Mouse (Mus musculus) left cerebral cortex, adult 9 months (tissue): ENCODE measurements around the gene Tssk6.
A peak's percentile ranks its signal among the peaks of the same experiment; 100 is the strongest.

Experiments
- DNase-seq, 2 experiments: peaks; one replicate each; pipeline ENCODE4 v3.0.0; 2022; ENCODE audit warnings: low spot score in 2 of 2

The Tssk6 gene

DNA sequence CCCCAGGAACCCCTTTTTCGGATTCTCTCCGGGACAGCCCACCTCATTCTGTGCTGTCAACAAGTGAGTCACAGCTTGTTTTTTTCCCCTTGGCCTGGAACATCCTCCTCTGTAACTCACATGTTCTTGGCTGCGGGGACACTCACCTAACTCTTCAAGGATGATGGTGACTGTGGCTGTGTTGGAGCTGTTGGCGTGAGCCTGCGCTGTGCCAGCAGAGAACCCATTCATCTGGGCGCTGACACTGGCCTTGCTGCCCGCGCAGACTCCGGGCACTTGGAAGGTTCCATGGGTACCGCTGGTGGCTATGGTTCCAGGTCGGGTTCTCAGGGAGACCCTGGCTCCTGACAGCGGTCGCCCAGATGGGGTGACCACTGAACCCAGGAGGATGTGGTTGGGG is 17.8 kb upstream of the Tssk6 start:
- no peak for DNase-seq

DNA sequence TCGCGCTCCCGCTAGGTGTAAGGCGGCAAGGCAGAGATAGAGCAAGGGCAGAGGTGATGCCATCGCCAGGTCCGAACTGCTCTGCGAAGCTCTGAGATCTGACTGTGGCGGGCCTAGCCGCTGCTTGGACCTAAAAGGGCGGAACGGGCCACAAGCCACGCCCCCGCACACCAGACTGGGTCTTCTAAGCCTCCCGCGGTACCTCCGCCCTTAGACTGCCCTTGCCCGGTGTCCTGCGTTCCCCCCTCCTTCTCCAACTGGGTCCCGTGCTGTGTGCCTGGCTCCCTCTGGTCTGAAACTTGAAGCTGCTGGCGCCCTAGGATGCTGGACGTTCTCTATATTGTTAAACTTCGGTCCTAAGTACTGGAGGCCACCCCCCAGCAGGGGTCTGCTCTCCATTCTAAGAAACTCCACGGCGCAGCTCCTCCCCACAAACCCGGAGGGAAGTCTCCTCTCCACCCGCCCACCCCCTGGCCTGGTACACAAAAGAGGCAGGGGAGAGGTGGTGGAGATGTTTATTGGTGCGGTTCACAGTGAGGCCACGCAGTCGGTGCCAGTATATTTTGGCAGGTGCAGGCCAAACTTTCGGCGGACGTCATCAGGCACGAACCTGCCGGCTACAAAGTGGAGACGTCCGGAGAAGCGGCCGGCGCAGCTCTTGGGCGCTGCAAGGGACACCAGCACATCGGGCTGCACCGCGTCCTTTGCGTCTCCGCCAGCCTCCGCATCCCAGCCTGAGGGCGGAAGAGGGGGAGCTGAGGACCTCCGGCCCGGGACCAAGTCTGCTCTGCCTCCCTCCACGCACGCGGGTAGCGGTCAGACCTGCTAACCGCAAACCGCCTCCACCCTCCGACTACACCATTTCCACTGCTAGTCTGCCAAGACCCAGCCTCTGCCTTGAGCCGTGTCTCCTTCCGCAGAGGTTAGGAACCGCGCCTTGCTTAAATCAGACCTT is 14.4 kb upstream of the Tssk6 start, which contains the start of gene Cilp2:
Gene Cilp2 (minus strand): TSS at position 399 of the 955 bp plus-strand sequence.
- DNase-seq = no peak

DNA sequence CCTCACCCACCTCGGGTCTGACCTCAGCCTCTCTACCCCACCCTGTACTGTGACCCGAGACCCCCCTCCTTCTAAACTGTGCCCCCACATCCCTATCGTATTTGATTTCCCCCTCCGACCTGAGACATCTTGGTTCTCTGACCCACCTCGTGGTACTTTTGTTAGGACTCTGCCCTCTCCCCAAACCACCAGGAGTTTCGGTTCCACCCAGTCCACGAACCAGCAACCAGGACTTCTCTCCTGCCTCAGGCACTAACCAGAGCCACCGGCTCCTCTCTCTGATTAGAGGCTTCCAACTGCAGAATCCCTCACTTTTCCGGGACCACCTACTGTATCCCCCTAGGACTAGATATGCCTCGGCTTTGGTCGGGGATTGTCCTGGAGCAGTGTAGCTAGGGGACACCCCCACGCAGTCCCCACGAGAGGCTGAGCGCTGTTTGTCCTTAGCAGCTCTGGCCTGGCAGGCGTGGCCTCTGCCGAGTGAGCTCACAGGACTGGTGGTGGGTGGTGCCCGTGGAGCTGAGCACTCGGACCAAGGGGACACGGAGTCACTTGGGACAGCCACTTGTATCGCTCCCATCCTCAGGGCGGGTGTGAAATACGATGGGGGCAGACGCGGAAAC is 13.6 kb upstream of the Tssk6 start:
- no peak for DNase-seq

DNA sequence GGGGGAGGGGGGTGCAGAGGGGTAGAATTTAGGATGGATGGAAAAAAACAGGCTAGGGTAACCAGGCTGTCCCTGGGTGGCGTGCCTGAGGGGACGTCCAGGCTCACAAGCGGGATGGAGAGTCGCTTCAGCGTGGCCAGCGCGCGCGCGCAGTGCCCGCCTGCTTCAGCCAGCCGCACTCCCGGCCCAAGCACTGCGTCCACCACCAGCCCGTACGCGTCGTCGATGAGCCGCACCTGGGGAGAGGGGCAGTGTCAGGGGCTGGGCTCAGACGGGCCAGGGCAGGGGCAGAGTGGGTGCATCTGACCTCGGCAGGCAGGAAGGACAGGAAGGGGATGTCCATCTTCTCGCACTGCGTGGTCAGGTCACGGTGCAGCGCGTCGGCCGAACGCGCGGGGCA is 13.1 kb upstream of the Tssk6 start:
- no peak for DNase-seq

DNA sequence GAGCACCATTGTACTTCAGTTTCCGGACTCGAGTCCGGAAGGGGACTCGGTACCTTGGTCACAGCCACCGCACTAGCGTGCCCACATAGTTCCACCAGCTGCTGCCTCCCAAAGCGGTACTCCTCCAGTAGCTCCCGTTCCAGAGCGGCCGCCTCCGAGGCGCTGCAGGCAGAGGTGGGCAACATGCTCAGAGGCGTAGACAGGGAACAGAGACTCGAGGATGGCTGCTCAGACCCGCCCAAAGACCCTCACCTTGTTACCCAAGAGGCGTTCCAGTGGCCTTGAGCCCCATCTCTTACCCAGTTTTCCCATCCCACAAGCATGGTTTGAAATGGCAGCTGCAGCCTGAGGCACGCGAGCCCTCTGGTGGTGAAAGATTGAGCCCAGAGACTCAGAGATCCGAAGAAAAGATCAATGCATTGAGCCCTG is 11.2 kb upstream of the Tssk6 start:
- peak in 1 of 2 experiments; percentile 76 for DNase-seq

DNA sequence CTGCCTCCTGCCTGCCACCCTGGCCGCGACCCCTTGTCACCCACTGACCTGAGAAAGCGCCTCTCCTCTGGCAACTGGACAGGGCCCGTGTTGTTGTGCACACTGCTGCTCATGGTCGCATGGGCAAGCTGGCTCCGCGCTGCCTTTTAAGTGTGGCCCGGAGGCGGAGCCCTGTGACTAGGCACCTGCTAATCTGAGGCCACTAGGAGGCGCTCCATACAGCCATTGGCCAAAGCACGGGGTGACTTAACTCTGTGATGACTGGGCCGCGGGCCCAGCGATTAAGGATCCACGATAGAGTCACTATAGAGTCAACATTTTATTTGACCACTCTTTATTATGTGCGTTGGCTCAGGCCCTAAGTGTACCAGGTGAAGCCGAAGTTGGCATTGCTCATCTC is 8.1 kb upstream of the Tssk6 start:
- peak in 1 of 2 experiments; percentile 62 for DNase-seq

DNA sequence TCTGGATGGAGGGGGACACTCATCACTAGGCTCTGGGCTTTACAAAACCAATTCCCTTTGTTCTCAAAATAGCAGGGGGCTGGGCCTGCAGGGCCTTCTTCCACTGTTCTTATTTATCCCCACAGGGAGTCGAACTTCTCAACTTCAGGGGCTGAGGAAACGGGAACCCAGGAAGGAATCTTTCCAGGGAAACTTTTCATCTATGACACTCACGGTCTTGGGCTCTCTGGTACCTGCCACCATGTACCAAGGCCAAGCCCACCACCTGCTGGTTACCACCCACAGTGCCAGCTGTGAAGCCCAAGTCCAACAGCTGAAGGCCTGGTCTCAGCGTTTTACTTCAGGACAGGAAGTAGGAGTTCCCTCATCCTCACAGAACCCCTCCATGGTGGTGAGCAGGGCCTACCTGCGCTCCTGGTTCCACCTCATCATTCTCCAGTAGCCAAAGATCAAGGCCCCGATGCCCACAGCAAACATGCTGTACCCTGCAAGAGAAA is 7.1 kb upstream of the Tssk6 start:
- no peak for DNase-seq

DNA sequence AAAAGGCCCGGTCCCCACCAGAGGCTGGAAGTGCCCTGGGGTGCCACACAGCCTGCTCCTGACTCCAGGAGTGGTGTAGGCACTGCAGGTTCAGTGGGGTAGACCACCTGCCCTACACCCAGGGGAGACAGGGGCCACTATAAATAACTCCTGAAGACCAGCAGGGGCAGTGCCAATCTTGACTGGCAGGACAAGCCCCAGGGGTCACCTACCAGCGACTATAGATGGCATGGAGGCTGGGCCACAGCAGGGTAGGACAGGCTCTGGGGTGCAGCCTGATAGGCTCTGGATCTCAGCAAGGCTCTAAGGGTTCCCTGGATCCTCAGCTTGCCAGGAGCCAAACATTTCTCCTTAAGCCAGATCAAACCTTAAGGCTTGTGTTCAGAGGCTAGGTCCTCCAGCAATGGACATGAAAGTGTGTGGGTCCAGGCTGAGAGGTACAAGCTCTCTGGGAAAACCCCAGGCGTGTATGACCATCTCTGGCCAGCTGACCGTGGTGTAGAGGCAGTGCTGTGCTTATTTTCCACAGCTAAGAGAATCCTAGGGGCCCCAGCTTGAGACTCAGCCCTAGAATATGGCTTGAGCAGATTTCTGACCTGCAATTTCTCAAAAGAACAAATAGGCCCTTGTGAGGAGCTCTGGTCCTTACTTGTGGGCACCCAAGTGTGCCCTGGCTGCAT is 6.1 kb upstream of the Tssk6 start:
- DNase-seq = no peak

DNA sequence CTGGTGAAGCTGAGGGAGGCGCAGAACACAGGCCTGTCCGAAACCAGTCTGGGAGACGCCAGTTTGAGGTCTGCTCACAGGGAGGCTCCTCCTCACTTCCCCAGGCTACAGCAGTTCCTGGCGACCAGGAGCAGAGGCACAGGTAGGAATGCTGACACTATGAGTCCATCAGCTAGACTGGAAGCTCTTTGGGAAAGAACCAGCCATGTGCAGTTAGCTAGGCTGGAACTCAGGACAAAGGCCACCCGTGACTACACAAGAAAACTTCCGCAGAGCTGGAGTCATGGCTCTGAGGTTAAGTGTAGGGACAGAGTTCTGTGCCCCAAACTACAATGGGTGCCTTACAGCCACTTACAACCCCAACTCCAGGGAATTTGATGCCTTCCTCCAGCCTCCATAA is 4.1 kb upstream of the Tssk6 start:
- DNase-seq = no peak

DNA sequence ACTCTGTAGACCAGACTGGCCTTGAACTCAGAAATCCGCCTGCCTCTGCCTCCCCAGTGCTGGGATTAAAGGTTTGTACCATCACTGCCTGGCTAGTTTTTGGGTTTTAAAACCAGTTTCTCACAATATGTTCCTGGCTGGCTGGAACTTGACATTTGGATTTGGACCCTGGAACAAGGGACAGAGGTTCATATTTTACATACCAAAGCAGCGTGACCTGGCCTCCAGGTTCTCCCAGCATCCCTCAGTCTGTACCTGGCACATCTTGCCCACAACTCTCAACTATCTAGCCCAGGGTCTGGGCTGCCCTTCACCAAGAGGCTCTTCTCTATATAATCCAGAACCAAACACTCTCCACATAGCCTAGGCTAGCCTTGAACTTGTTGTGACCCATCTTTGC is 2.1 kb upstream of the Tssk6 start:
- DNase-seq = no peak

DNA sequence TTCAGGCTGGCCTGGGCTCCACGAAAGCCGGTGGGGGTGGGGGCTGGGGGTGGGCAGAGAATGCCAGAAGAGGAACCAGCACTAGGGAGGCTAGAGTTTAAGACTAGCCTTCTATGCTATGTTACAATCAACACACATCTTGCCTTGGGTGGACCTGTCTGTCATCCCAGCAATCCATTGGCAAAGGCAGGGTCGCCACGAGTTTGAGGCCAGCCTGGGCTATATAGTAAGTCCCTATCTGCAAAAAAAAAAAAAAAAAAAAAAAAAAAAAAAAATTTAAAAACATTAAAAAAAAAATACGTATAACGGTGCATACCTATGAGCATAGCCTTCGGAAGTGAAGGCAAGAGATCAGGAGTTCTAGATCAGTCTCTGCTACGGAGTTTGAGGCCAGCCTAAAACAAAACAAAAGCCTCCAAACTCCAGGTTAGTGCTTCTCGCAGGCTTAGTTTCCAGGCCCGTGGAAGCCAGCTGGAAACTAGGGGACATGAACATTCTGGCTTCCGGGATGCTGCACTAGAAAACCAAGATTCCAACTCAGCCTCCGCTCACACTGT is 1.0 kb upstream of the Tssk6 start:
- no peak for DNase-seq

DNA sequence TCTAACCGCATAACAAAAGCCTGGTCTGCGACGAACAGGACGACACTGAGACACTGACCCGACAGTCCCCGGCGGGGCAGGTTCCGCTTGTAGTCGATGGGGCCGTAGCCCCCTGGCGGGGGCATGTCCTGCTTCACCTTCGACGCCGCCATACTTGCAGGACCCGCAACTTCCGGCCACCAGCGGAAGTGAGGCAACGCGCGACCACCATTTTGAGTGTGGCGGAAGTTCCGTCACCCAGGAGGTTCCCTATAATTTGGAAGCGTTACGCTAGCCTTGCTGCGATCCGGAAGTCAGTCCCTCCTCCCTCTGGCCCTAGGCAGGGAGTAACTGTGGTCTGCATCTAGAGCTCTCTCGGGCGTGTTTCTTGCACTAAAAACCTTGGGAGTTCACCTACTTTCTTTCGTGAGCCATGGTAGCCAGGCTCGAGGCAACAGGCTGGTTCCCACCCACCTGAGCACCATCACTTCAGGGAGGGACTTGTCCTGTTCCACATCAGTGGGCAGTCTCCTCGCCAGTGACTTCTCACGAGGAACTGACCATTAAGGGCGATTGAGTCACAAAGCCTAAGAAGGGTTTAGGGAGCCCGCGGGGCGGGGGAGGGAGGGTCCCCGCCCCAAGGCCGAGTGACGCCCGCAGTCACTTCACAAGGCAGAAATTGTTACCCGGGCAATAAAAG is 361 bp upstream of the Tssk6 start:
- DNase-seq = peak; percentile 90 to 98

DNA sequence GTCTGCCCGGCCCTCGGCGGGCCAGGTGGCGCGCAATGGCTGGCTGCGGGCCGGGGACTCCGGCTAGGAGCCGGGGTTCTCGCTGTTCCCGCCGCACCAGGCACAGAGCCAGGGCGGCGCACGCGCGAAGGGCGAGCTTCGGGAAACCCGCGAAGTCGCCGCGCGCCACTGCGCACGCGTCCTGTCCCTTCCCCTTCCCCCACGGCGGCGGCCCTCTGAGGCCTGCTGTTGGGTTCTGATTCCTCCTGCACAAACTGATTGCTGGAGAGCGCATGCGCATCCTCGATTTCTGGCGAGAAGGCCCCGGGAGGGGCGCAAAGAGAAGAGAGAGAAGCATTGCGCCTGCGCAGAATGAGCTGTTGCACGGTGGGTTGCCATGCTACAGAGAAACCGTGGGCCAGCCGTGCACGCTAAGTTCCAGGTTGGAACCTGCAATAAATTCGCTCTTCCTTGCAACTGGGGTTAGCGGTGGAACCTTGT is 1.1 kb downstream of the Tssk6 start:
- DNase-seq = peak; percentile 99

DNA sequence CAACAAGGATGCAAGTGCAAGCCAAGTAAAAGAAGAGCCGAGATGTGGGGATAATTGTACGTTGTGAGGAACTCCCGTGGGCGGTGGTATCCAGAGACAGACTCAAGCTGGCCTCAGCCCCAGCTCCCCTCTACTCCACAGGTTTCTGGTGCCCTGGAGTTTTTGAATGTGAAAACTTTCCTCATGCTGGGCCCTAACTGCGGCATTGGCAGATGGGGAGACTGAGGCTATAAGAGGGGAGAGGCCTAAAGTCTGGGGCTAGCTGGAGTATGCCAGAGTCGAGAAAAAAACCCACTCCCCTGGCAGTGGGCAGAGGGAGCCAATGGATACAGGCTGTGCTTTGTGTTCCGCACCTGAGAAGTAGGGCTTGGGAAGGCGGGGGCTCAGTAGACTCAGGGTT is 2.1 kb downstream of the Tssk6 start:
- DNase-seq = no peak

DNA sequence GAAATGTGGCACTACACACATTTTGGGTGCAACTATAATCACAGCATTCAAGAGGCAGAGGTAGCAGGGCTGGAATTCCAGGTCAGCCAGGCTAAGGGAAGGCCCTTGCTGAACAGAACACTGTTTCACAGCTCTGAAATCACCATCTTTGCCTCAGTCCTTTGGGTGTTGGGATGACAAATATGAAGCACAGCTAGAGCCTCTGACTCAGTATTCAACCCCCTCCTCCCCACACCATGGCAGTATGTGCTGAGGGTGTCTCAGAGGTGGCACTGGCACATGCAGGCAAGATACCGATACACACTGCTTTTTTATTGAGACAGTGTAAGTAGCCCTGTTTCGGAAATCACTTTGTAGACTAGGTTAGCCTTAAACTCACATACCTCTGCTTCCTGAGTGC is 4.3 kb downstream of the Tssk6 start:
- no peak for DNase-seq

DNA sequence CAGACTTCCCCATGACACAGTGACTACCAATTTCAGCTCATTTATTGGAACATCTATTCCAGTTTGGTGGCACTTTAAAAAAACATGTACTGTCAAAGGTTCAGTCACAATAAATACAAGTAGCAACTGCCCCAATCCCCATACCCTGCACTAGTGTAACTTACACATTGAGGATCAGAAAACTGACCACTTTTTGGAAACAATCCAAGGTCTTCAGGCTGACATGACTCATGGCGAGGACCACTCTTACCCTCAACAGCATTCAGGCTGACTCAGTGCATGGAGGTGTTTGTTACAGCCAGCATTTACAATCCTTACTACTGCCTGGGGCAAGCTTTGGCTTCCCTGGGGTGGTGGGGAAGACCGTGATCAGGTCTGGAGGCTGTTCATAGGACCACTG is 5.1 kb downstream of the Tssk6 start:
- DNase-seq = no peak

DNA sequence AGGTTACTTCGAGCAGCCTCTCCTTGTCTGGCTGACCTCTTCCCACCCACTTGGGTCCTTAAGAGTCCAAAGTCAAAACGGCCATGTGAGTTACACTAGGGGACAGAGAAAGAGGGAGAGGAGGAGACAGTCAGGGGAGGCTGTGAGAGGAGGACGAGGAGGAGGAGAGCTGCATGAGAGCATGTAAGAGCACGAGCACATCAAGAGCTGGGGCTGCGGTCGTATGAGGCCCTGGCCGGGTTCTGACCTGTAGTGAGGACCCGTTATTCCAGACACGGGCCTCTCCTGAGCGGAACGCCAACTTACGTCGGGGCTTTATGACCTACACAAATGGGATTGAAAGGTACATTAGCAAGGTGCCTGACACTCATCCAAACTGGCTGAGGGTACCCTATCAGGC is 9.9 kb downstream of the Tssk6 start:
- DNase-seq = no peak

DNA sequence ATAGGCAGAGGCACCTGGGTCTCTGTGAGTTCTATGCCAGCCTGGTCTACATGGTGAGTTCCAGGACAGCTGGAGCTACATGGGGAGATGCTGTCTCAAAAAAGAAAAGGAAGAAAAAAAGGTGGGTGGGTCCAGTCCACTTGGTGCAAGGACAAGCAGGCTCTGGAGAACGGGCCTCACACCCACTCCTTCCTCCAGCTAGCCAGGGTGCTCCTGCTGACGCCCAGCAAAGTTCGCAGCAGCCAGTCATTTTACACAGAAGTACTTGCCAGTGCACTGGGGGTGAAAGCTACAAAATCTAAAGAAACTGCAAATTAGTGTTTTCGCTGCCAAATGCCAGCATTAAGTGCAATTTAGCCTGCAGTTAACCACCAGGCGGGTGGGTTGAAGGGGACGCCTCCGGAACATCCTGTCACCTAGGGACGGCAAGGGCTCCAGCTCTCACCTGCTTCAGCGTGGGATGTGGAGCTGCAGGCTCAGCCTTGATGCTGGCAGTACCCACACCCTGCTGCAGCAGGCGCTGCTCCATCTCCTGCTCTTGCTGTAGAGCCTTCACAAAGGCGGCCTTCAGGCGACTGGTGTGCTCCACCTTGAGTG is 10.6 kb downstream of the Tssk6 start:
- DNase-seq = peak; percentile 61 to 74

DNA sequence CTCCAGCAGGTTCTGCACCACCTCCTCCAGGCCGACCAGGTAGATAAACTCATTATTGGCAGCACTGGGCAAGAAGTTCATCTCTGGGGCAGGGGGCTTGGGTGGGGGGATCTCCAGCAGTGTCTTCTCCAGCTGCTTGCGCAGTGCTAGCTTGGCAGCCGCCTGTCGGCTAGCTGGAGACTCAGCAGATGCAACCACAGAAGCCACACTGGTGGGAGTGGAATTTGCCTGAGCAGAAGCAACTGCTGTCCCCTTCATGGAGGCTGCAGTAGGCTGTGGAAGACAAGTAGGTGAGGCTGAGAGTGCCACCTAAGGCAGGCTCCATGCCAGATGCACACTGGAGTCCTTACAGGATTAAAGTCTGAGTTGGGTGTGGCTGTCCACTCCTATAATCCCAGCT is 12.5 kb downstream of the Tssk6 start:
- DNase-seq = no peak

DNA sequence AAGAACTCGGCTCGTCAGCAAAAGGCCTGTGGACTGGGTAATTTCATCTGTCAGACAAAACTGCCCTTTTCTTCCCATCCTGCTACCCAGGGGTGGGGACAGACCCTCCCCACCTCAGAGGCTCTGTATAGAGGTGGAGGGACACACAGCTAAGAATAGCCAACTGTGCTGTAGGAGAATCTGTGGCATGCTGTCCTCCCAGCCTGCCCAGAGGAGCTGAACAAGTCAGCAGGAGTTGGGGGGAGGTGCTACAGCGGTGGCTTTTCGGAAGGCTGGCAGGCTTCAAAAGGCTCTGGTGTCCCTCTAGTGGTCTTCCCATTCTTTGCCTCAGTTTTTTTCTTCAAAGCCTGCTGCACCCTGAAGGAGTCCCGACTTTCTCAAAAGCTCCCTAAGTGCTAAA is 13.8 kb downstream of the Tssk6 start:
- DNase-seq = peak in 1 of 2 experiments; percentile 46

DNA sequence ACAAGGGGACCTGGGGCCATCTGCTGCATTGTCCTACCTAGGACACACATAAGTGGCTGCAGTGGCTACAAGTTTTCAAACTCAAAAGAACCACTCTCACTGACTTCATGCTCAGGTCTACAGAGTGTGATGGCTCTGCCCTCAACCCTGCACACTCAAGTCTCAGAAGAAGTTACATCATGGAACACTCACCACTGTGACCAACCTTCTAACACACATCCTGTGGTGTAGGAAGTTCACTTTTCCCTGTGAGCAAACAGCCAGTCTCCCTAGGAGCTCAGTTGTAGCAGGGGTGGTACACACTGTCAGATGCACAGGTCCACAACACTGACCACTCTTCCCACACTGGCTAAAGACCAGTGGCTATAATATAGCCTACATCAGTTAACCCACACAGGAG is 16.5 kb downstream of the Tssk6 start:
- no peak for DNase-seq
